Mouse (Mus musculus): ENCODE data around the gene Thsd7b. TPM values are rescaled to one million over a fixed set of nuclear protein-coding genes. Genes with fewer than 3 reads are reported as not detected.
A peak's percentile ranks its signal among the peaks of the same experiment; 100 is the strongest.
"Not testable (repeated sequence)": the region's sequence is repeated elsewhere in the genome, so short reads cannot be mapped to it uniquely, and the experiment has no call there.

The Thsd7b gene
- polyA plus RNA-seq, 1 experiment from 2014 or later = 0.45 TPM

DNA sequence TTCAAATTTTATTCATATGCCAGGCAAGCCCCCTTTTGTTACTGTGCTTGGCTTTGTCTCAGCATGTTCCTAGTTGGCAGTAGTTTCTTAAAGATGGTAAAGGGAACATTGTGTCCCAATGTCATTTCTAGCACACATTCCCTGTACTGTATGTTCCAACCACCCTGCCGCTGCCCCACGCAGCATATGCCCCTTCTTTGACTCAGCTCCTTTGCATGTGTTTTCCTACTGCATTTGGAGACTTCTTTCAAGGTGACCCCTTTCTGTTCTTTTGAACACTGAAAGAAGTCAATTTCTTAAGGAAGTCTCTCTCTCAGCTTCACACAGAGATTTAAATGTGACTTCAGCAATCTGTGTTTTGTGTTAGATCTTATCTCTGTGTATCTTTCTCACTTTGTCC is 657.9 kb downstream of the Thsd7b start:
- no peaks in the 10 kb centered on the region for H3K4me1 ChIP-seq (ENCODE audit: control insufficient read depth, insufficient read depth, low read length)
- no peaks in the 10 kb centered on the region for H3K9me3 ChIP-seq (ENCODE audit: control insufficient read depth, low read length)
- no peaks in the 10 kb centered on the region for H3K36me3 ChIP-seq (ENCODE audit: control insufficient read depth, insufficient read depth, low read length)
- 89% methylated on average over 2 of the region's 2 CpGs for WGBS
- H3K27me3 ChIP-seq (replicated peaks; ENCODE audit: control insufficient read depth, insufficient read depth, low read length) = no peaks in the 10 kb centered on the region
- no peak overlapping the region for H3K4me3 ChIP-seq (ENCODE audit: low read length)
- no peak for ATAC-seq
- no peak overlapping the region for H3K4me2 ChIP-seq (ENCODE audit: low read depth, low read length)
- no peak overlapping the region for H3K9ac ChIP-seq (ENCODE audit: low read depth, low read length)
- H3K27ac ChIP-seq (ENCODE audit: low read length) = no peak overlapping the region

DNA sequence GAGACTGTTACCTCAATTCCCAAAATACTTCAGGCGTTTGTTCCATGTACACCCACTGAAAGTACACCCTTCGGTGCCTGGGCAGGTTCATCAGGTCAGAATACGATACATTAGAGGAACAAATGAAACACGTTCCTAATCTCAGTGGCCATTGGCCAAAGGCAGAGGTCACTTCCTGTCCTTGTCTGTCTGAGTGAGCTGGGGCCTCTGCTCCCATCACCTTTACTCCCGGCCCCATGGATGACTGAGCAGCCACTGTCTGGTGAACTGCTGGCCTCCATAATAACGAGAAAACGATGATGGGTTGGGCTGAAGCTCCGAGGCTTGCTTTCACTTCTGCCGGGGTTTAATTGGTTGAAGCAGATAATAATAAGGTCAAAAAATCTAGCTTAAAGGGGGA is 670.0 kb downstream of the Thsd7b start:
- no peaks in the 10 kb centered on the region for H3K36me3 ChIP-seq (ENCODE audit: control insufficient read depth, insufficient read depth, low read length)
- 69% methylated on average over 9 of the region's 9 CpGs for WGBS
- H3K4me1 ChIP-seq (ENCODE audit: control insufficient read depth, insufficient read depth, low read length) = no peaks in the 10 kb centered on the region
- H3K9me3 ChIP-seq (ENCODE audit: control insufficient read depth, low read length) = no peaks in the 10 kb centered on the region
- H3K4me2 ChIP-seq (ENCODE audit: low read depth, low read length) = no peak overlapping the region
- H3K9ac ChIP-seq (ENCODE audit: low read depth, low read length) = no peak overlapping the region
- no peak overlapping the region for H3K4me3 ChIP-seq (ENCODE audit: low read length)
- H3K27me3 ChIP-seq (replicated peaks; ENCODE audit: control insufficient read depth, insufficient read depth, low read length) = no peaks in the 10 kb centered on the region
- ATAC-seq = no peak
- no peak overlapping the region for H3K27ac ChIP-seq (ENCODE audit: low read length)

DNA sequence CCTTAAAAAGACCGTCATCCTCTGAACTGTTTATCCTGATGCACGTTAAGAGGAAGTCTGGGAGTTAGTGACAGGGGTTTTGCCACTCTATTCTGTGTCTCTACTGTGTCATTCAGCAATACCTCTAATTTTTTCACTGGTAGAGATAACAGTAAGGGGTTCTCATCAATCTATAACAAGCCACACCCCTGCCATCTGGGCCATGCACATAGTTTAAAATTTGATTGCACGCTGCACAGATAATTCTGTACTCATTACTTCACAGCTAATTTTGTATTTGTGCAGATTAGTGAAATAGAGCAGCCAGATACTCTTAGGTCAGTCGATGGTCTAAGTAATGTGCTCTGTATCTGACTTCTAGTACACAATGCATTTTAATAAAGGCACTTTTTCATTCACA is 673.9 kb downstream of the Thsd7b start:
- no peaks in the 10 kb centered on the region for H3K9me3 ChIP-seq (ENCODE audit: control insufficient read depth, low read length)
- no peaks in the 10 kb centered on the region for H3K4me1 ChIP-seq (ENCODE audit: control insufficient read depth, insufficient read depth, low read length)
- no peak overlapping the region for H3K4me2 ChIP-seq (ENCODE audit: low read depth, low read length)
- 63% methylated on average over 4 of the region's 4 CpGs for WGBS
- no peaks in the 10 kb centered on the region for H3K27me3 ChIP-seq (replicated peaks; ENCODE audit: control insufficient read depth, insufficient read depth, low read length)
- no peak overlapping the region for H3K4me3 ChIP-seq (ENCODE audit: low read length)
- no peak overlapping the region for H3K27ac ChIP-seq (ENCODE audit: low read length)
- ATAC-seq = no peak
- no peaks in the 10 kb centered on the region for H3K36me3 ChIP-seq (ENCODE audit: control insufficient read depth, insufficient read depth, low read length)
- H3K9ac ChIP-seq (ENCODE audit: low read depth, low read length) = no peak overlapping the region

DNA sequence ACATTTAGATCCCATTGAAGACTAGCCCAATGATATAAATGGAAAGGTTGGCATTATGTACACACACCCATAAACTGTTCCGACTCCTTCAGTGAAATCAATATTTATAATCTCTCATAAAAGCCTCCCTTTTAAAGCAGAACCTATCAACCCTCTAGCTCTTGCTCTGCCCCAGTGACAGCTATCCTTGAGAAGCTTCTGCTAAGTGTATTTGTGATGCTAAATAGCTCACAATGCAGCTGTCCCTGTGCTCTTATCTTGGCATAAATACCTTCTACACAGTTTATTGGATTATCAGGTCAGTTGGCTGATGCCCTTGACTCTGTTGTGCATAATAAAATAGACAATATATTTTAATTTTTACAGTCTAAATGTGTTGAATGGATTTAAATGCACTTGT is 682.4 kb downstream of the Thsd7b start:
- Histone ChIP-seq H3K9ac (ENCODE audit: low read depth, low read length) (no peak overlapping the region), H3K4me1 (ENCODE audit: control insufficient read depth, insufficient read depth, low read length) (no peaks in the 10 kb centered on the region), H3K4me3 (ENCODE audit: low read length) (no peak overlapping the region), H3K36me3 (ENCODE audit: control insufficient read depth, insufficient read depth, low read length) (no peaks in the 10 kb centered on the region), H3K9me3 (ENCODE audit: control insufficient read depth, low read length) (no peaks in the 10 kb centered on the region), H3K4me2 (ENCODE audit: low read depth, low read length) (no peak overlapping the region), H3K27me3 (replicated peaks; ENCODE audit: control insufficient read depth, insufficient read depth, low read length) (no peaks in the 10 kb centered on the region), H3K27ac (ENCODE audit: low read length) (no peak overlapping the region)
- WGBS = 24% methylated on average over 1 of the region's 1 CpGs
- ATAC-seq = no peak

DNA sequence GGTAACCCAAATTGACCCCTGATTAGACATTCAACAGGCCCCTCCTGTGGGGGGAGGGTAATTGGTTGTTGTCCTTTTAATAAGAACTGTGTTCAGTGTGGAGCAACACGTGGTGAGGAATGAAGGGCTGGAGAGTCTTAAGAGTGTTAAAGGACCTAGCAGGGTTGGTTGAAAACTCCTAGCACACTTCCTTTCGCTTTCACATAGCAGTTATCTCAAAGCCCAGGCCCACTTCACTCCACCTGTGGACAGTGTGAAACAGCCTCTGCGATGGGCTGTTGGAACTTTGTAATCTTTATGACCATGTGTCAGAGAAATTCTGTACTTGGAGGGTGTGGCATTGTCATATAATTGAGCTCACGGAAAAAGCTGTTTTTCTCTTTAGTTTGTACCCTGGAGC is 683.5 kb downstream of the Thsd7b start:
- ATAC-seq = peak; percentile 98
- Histone ChIP-seq H3K27ac (ENCODE audit: low read length) (no peak overlapping the region), H3K4me2 (ENCODE audit: low read depth, low read length) (0 out of 2 replicates have a peak overlapping the region, but pooled peaks have one; percentile 30), H3K27me3 (replicated peaks; ENCODE audit: control insufficient read depth, insufficient read depth, low read length) (no peaks in the 10 kb centered on the region), H3K9me3 (ENCODE audit: control insufficient read depth, low read length) (no peaks in the 10 kb centered on the region), H3K4me3 (ENCODE audit: low read length) (no peak overlapping the region), H3K4me1 (ENCODE audit: control insufficient read depth, insufficient read depth, low read length) (no peaks in the 10 kb centered on the region), H3K9ac (ENCODE audit: low read depth, low read length) (no peak overlapping the region), H3K36me3 (ENCODE audit: control insufficient read depth, insufficient read depth, low read length) (no peaks in the 10 kb centered on the region)
- WGBS = 41% methylated on average over 4 of the region's 4 CpGs

DNA sequence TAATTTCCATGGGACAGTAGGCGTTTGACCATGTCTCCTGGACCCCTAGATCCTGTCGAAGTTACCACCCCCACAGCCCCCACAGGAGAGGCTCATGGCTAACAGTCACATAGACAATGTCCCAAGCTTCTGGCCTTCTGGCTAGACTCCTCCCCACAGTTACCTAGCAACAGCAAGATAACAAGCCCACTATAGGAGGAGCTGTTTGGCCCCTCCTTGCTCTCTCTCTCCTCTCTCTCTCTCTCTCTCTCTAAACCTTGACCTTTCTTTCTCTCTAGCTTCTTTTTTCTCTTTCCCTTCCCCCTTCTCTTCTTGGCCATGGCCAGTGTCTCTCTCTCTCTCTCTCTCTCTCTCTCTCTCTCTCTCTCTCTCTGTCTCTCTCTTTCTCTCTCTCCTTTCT is 686.2 kb downstream of the Thsd7b start:
- not testable (repeated sequence) for H3K4me3 ChIP-seq (ENCODE audit: low read length); H3K27me3 ChIP-seq (replicated peaks; ENCODE audit: control insufficient read depth, insufficient read depth, low read length); H3K27ac ChIP-seq (ENCODE audit: low read length); H3K9ac ChIP-seq (ENCODE audit: low read depth, low read length); H3K4me2 ChIP-seq (ENCODE audit: low read depth, low read length); ATAC-seq; H3K9me3 ChIP-seq (ENCODE audit: control insufficient read depth, low read length); H3K4me1 ChIP-seq (ENCODE audit: control insufficient read depth, insufficient read depth, low read length); H3K36me3 ChIP-seq (ENCODE audit: control insufficient read depth, insufficient read depth, low read length)
- 56% methylated on average over 2 of the region's 2 CpGs for WGBS

DNA sequence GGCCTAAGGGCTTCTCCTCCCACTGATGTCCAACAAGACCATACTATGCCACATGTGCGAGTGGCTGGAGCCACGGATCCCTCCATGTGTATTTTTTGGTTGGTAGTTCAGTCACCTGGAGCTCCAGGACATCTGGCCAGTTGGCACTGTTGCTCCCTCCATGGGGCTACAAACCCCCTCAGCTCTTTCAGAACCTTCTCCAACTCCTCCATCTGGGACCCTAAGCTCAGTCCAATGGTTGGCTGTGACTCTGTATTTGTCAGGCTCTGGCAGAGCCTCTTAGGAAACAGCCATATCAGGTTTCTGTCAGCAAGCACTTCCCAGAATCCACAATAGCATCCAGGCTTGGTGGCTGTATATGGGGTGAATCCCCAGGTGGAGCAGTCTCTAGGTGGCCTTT is 690.1 kb downstream of the Thsd7b start:
- Histone ChIP-seq H3K27ac (ENCODE audit: low read length) (no peak overlapping the region), H3K9me3 (ENCODE audit: control insufficient read depth, low read length) (no peaks in the 10 kb centered on the region), H3K9ac (ENCODE audit: low read depth, low read length) (no peak overlapping the region), H3K4me1 (ENCODE audit: control insufficient read depth, insufficient read depth, low read length) (no peaks in the 10 kb centered on the region), H3K27me3 (replicated peaks; ENCODE audit: control insufficient read depth, insufficient read depth, low read length) (no peaks in the 10 kb centered on the region), H3K4me3 (ENCODE audit: low read length) (no peak overlapping the region), H3K36me3 (ENCODE audit: control insufficient read depth, insufficient read depth, low read length) (no peaks in the 10 kb centered on the region), H3K4me2 (ENCODE audit: low read depth, low read length) (no peak overlapping the region)
- ATAC-seq = no peak
- WGBS = 93% methylated on average over 2 of the region's 2 CpGs

DNA sequence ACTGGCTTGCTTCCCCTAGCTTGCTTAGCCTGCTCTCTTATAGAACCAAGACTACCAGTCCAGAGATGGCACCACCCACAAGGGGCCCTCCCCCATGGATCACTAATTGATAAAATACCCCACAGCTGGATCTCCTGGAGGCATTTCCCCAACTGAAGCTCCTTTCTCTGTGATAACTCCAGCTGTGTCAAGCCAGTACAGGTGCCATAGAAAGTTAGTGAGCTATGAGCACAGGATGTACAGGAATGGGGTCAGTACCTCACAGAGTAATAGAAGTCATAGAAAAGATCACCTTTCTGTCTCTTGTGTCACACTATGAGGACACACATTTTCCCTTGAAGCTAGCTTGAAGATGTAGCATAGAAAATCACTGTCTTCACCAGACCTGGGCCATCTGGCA is 716.1 kb downstream of the Thsd7b start:
- not testable (repeated sequence) for H3K4me1 ChIP-seq (ENCODE audit: control insufficient read depth, insufficient read depth, low read length); ATAC-seq; H3K4me3 ChIP-seq (ENCODE audit: low read length); H3K4me2 ChIP-seq (ENCODE audit: low read depth, low read length); H3K36me3 ChIP-seq (ENCODE audit: control insufficient read depth, insufficient read depth, low read length); H3K9ac ChIP-seq (ENCODE audit: low read depth, low read length); H3K9me3 ChIP-seq (ENCODE audit: control insufficient read depth, low read length); H3K27ac ChIP-seq (ENCODE audit: low read length); H3K27me3 ChIP-seq (replicated peaks; ENCODE audit: control insufficient read depth, insufficient read depth, low read length)

DNA sequence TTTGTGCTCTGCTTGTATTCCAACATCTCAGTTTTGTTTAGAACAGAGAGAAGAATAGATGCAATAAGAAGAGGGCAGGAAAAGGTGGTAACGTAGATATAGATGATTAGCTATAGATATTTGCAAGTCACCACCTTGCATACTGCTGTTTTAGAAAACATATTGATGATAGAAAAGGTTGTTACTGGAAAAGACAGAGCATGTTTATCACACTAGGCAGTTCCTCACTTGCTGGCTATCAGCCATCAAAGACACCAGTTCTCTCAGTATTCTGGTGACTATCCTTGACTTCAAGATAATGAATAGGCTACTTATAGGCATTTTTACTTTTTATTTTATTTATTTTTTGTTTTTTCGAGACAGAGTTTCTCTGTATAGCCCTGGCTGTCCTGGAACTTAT is 717.7 kb downstream of the Thsd7b start:
- H3K9ac ChIP-seq (ENCODE audit: low read depth, low read length) = no peak overlapping the region
- no peaks in the 10 kb centered on the region for H3K27me3 ChIP-seq (replicated peaks; ENCODE audit: control insufficient read depth, insufficient read depth, low read length)
- no peak overlapping the region for H3K4me3 ChIP-seq (ENCODE audit: low read length)
- H3K4me1 ChIP-seq (ENCODE audit: control insufficient read depth, insufficient read depth, low read length) = no peaks in the 10 kb centered on the region
- H3K27ac ChIP-seq (ENCODE audit: low read length) = no peak overlapping the region
- no peak overlapping the region for H3K4me2 ChIP-seq (ENCODE audit: low read depth, low read length)
- WGBS = 70% methylated on average over 2 of the region's 2 CpGs
- no peaks in the 10 kb centered on the region for H3K9me3 ChIP-seq (ENCODE audit: control insufficient read depth, low read length)
- no peak for ATAC-seq
- H3K36me3 ChIP-seq (ENCODE audit: control insufficient read depth, insufficient read depth, low read length) = no peaks in the 10 kb centered on the region

DNA sequence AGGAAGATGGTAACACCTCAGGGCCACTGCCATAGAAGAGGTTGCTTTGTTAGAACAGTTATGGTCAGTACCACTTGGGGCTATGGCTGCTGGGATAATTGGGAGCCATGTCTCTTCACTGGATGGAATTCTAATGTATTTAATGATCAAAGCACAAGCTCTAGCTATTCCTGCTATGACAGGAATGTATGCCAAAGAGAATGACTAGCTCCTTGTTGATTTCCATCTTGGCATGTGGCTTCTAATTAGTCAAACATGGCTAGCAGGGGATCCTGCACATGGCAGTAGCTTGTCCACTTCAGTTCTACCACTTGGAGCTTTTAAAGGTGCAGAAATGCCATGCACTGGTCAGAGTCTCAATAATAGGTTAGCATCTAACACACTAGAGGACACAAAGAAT is 781.9 kb downstream of the Thsd7b start:
- Histone ChIP-seq H3K9me3 (ENCODE audit: control insufficient read depth, low read length) (no peaks in the 10 kb centered on the region), H3K36me3 (ENCODE audit: control insufficient read depth, insufficient read depth, low read length) (no peaks in the 10 kb centered on the region), H3K4me1 (ENCODE audit: control insufficient read depth, insufficient read depth, low read length) (no peaks in the 10 kb centered on the region), H3K9ac (ENCODE audit: low read depth, low read length) (no peak overlapping the region), H3K27me3 (replicated peaks; ENCODE audit: control insufficient read depth, insufficient read depth, low read length) (no peaks in the 10 kb centered on the region), H3K27ac (ENCODE audit: low read length) (no peak overlapping the region), H3K4me2 (ENCODE audit: low read depth, low read length) (no peak overlapping the region), H3K4me3 (ENCODE audit: low read length) (no peak overlapping the region)
- ATAC-seq = no peak
